Mouse (Mus musculus) brain, embryonic 14.5 days (tissue): ENCODE data around the gene Tbl1x.

ENCODE experiments used
- CTCF ChIP-seq: fragments of 200-500 bp; IDR thresholded peaks from 2 replicates; pipeline ENCODE4 v1.5.1; 2012; ENCODE audit warnings: inconsistent platforms, mild to moderate bottlenecking, moderate library complexity, borderline replicate concordance; ENCODE audit not compliant: insufficient read depth, insufficient read length; ENCODE audit errors: extremely low read depth
- POLR2A ChIP-seq: fragments of 200-500 bp; IDR thresholded peaks from 2 replicates; pipeline ENCODE4 v1.6.1; 2012; ENCODE audit warnings: mild to moderate bottlenecking, inconsistent platforms, borderline replicate concordance; ENCODE audit not compliant: poor library complexity, insufficient read depth, insufficient read length, severe bottlenecking; ENCODE audit errors: extremely low read depth

DNA sequence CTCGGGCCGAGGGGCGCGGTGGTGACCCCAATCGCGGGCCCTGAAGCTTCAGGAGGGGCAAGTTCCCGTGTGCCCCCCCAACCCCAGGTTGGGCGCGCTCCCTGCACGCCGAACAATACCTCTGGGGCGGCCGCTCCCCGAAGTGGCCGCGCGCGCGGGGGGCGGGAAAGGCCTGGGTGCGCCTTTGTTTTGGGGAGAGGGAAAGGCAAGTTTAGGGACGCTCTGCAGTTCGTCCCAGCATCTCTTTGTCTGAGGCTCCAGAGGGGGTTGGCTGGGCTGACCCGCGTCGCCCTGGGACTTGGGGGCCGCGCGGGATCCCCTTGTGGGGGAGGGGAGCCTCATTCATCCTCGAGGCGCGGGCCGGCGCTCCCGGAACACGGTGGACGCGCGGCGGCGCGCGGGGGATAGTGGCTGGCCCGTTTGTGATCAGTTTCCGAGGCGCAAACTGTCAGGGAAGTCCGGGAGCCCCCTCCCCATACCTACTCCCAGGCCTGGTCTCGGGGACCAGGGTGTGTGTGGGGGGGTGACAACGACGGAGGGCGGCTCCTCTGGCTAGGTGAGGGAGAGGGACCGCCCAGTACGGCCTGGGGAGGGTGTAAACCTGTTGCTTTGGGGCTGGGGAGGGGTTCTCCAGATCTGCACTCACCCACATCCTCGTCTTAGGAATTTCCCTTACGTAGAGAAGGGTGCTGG lies 634 bp downstream of the Tbl1x start:
- TF ChIP-seq CTCF = no peak
- TF ChIP-seq POLR2A = no peak
